Mouse (Mus musculus) liver, embryonic 14.5 days (tissue): ENCODE results near the gene Mmp21.

Experiments used
- CTCF ChIP-seq: IDR thresholded peaks from 2 replicates; pipeline ENCODE4 v1.5.1; 2016; ENCODE audit warnings: antibody characterized with exemption, low read depth, control low read depth
- EP300 ChIP-seq: IDR thresholded peaks from 2 replicates; pipeline ENCODE4 v1.6.1; 2016; ENCODE audit warnings: antibody characterized with exemption, low read depth

DNA sequence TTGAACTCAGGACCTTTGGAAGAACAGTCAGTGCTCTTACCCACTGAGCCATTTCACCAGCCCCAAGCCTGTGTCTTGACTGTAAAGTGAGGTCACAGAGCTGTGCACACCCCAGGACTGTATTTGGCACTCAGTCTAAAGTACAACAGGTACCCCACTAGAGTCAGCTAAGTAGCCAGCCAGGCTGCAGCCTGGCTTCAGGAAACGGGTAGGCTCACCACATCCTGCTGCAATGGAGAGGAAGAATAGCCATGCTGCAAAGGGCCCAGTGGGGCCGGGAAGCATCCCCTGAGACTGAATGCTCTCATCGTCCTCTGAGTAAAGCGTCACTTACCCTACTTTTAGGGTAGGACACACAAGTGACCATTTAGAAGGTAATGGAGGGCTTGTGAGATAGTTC lies 20.0 kb upstream of the Mmp21 start:
- TF ChIP-seq CTCF (no peak), EP300 (no peak)
